Mouse (Mus musculus): ENCODE measurements around the gene Lair1. TPM values are rescaled to one million over a fixed set of nuclear protein-coding genes. Genes with fewer than 3 reads are reported as not detected.
"Not testable (repeated sequence)": the region's sequence is repeated elsewhere in the genome, so short reads cannot be mapped to it uniquely, and the experiment has no call there.

Lair1 gene
- 1 to 10 TPM; 4.0 to 6.8 TPM for total RNA-seq (2021)
- long read RNA-seq, experiment 1, partial matches to known transcripts: 0 of 2 reads
- long read RNA-seq, experiment 1, other reads (novel, unspliced or antisense): 1 of 2 reads
- long read RNA-seq, experiment 2, partial matches to known transcripts: 0 of 2 reads
- long read RNA-seq, experiment 2, other reads (novel, unspliced or antisense): 2 of 2 reads

GRCm38 (mm10) chr7:4063013-4063412 lies at the start of gene Lair1:
TSS of gene Lair1 (minus strand) at chr7:4063204.
- no peak for DNase-seq (ENCODE audit: low spot score in 2 of 2)

- peak in 1 of 2 experiments; percentile 83 for DNase-seq (ENCODE audit: low spot score in 2 of 2)
Measured at GRCm38 (mm10) chr7:4111766-4112165, 48.8 kb upstream of the Lair1 start.

- peak in 1 of 2 experiments; percentile 63 for DNase-seq (ENCODE audit: low spot score in 2 of 2)
Measured at GRCm38 (mm10) chr7:4103411-4103810, 40.4 kb upstream of the Lair1 start.

GRCm38 (mm10) chr7:4101144-4101543 lies 38.1 kb upstream of the Lair1 start:
- DNase-seq (ENCODE audit: low spot score in 2 of 2): no peak

- DNase-seq (ENCODE audit: low spot score in 2 of 2): no peak
Measured at GRCm38 (mm10) chr7:4098832-4099231, 35.8 kb upstream of the Lair1 start.

GRCm38 (mm10) chr7:4098301-4098700 lies 35.3 kb upstream of the Lair1 start:
- no peak for DNase-seq (ENCODE audit: low spot score in 2 of 2)

GRCm38 (mm10) chr7:4091170-4091569 lies 28.2 kb upstream of the Lair1 start:
- DNase-seq (ENCODE audit: low spot score in 2 of 2): no peak

- DNase-seq (ENCODE audit: low spot score in 2 of 2): no peak
Measured at GRCm38 (mm10) chr7:4088679-4089078, 25.7 kb upstream of the Lair1 start.

GRCm38 (mm10) chr7:4087896-4088480 lies 25.0 kb upstream of the Lair1 start:
- peak; percentile 31 to 78 for DNase-seq (ENCODE audit: low spot score in 2 of 2)

- DNase-seq (ENCODE audit: low spot score in 2 of 2): peak in 1 of 2 experiments; percentile 36
Measured at GRCm38 (mm10) chr7:4087238-4087895, 24.4 kb upstream of the Lair1 start.

- DNase-seq (ENCODE audit: low spot score in 2 of 2): no peak
Measured at GRCm38 (mm10) chr7:4085562-4085961, 22.6 kb upstream of the Lair1 start.

GRCm38 (mm10) chr7:4084161-4084560 lies 21.2 kb upstream of the Lair1 start:
- DNase-seq (ENCODE audit: low spot score in 2 of 2): peak; percentile 50 to 82

GRCm38 (mm10) chr7:4082804-4083203 lies 19.8 kb upstream of the Lair1 start:
- DNase-seq (ENCODE audit: low spot score in 2 of 2): peak in 1 of 2 experiments; percentile 38

GRCm38 (mm10) chr7:4081706-4082105 lies 18.7 kb upstream of the Lair1 start:
- DNase-seq (ENCODE audit: low spot score in 2 of 2): no peak

GRCm38 (mm10) chr7:4080552-4080951 lies 17.5 kb upstream of the Lair1 start:
- DNase-seq (ENCODE audit: low spot score in 2 of 2): no peak

- DNase-seq (ENCODE audit: low spot score in 2 of 2): no peak
Measured at GRCm38 (mm10) chr7:4079511-4079910, 16.5 kb upstream of the Lair1 start.

- DNase-seq (ENCODE audit: low spot score in 2 of 2): no peak
Measured at GRCm38 (mm10) chr7:4073144-4073543, 10.1 kb upstream of the Lair1 start.

GRCm38 (mm10) chr7:4071066-4071465 lies 8.1 kb upstream of the Lair1 start:
- no peak for DNase-seq (ENCODE audit: low spot score in 2 of 2)

- no peak for DNase-seq (ENCODE audit: low spot score in 2 of 2)
Measured at GRCm38 (mm10) chr7:4063714-4064425, 866 bp upstream of the Lair1 start.

GRCm38 (mm10) chr7:4060602-4061188 lies 2.3 kb downstream of the Lair1 start:
- not testable (repeated sequence) for DNase-seq (ENCODE audit: low spot score in 2 of 2)

- DNase-seq (ENCODE audit: low spot score in 2 of 2): peak; percentile 10 to 14
Measured at GRCm38 (mm10) chr7:4026794-4027421, 36.1 kb downstream of the Lair1 start.
